Mouse (Mus musculus) C2C12 (cell line): ENCODE measurements around the gene Slc25a4.

Experiments used
- CEBPB ChIP-seq: IDR thresholded peaks from one replicate; pipeline ENCODE4 v1.6.1; 2011; ENCODE audit warnings: low read depth, mild to moderate bottlenecking, control low read depth, moderate library complexity
- CTCF ChIP-seq: IDR thresholded peaks from one replicate; pipeline ENCODE4 v1.5.1; 2011; ENCODE audit not compliant: control insufficient read depth, insufficient read depth, insufficient read length
- MYOD1 ChIP-seq: IDR thresholded peaks from one replicate; pipeline ENCODE4 v1.6.1; 2011; ENCODE audit warnings: low read depth; ENCODE audit not compliant: control insufficient read depth, insufficient read length
- USF1 ChIP-seq: IDR thresholded peaks from one replicate; pipeline ENCODE4 v1.6.1; 2011; ENCODE audit warnings: low read depth, mild to moderate bottlenecking, control low read depth, moderate library complexity

DNA sequence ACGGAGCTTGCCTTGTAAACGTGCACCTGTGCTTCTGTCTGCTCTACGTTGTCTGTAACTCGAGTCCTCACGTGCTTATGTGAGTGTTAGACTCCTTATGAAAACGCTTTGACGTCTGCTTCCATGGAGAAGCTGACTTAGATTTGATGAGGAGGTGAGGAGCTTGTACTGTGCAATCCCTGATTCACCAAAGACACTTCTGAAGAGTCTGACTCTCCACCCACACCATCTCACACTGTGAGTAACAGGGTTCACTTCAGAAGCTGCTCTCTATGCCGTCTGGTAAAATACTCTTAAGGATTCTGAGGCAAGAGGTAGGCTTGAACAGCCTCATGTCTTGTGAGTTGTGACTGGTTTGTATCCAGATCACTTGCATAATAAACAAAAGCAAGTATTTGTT is 18.0 kb downstream of the Slc25a4 start:
- TF ChIP-seq CTCF (no peak), USF1 (no peak), MYOD1 (no peak), CEBPB (no peak)
